ENCODE assay signal across 9 mouse cellular contexts in the genomic region with DNA sequence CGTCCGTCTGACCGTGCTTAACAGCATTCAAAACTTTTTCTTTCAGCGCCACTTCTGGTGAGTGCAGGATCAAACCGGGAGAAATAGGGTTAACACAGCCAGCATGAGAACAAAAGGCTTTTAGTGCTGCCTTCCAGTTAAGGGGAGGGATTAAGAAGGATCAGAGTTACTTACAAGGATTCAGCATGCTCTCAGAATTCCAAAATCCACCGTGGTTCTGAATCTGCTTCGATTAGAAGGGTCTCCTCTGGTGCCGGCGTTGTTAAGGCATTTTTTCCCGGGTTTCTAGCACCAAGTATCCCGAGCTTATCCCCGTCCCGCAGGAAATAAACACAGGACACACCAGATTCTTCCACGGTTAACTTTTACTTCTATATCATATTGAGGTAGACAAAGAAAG. TPM values are rescaled to one million over a fixed set of nuclear protein-coding genes. Genes with fewer than 3 reads are reported as not detected.
DNase-seq lines count a peak whose midpoint lies in the region; ATAC-seq and TF ChIP-seq lines count a peak whose summit lies in the region.
"Not testable (repeated sequence)": the region's sequence is repeated elsewhere in the genome, so short reads cannot be mapped to it uniquely, and the experiment has no call there.
"Had no signal": no experiment of that assay in that cellular context is flagged by ENCODE, and none has a peak within 500 bp of the region (broad histone marks: within the 10 kb centered on the region; RNA-seq: fewer than 3 reads in every experiment).

No protein-coding gene starts in this region.

- H3K4me2 ChIP-seq in heart, embryonic 13.5 days, result peak overlapping the region; percentile 67
- peak overlapping the region; percentile 59 for H3K4me2 ChIP-seq in intestine, embryonic 15.5 days (replicated peaks)
- H3K4me2 ChIP-seq in liver, embryonic 11.5 days, result peak overlapping the region; percentile 60
- peak overlapping the region; percentile 53 for H3K4me2 ChIP-seq in midbrain, embryonic 13.5 days (replicated peaks)

- H3K27ac ChIP-seq in forebrain, embryonic 10.5 days, result peak overlapping the region; percentile 88
- peak overlapping the region; percentile 93 for H3K27ac ChIP-seq in heart, embryonic 13.5 days (replicated peaks)
- H3K27ac ChIP-seq in intestine, embryonic 15.5 days, result peak overlapping the region; percentile 91
- H3K27ac ChIP-seq in liver, embryonic 11.5 days (ENCODE audit: low read depth, low read length), result not testable (repeated sequence)
- H3K27ac ChIP-seq in midbrain, embryonic 13.5 days, result peak overlapping the region; percentile 65; the same call in 1 of the 2 replicates

- H3K9ac ChIP-seq in heart, embryonic 13.5 days, result peak overlapping the region; percentile 84
- H3K9ac ChIP-seq in intestine, embryonic 15.5 days, result peak overlapping the region; percentile 48; the same call in 1 of the 2 replicates
- H3K9ac ChIP-seq in liver, embryonic 11.5 days (ENCODE audit: low read depth, low read length), result peak overlapping the region; percentile 48; the same call in 1 of the 2 replicates
- 0 out of 2 replicates have a peak overlapping the region, but pooled peaks have one; percentile 51 for H3K9ac ChIP-seq in midbrain, embryonic 13.5 days (replicated peaks)

- not testable (repeated sequence) for H3K27me3 ChIP-seq in C2C12 (ENCODE audit: control insufficient read depth, insufficient read depth, insufficient read length); forebrain, embryonic 10.5 days (ENCODE audit: poor library complexity, severe bottlenecking); heart, embryonic 13.5 days (replicated peaks); intestine, embryonic 15.5 days (replicated peaks); liver, embryonic 11.5 days (replicated peaks; ENCODE audit: control insufficient read depth, insufficient read depth, low read length); midbrain, embryonic 13.5 days

- H3K36me3 ChIP-seq in C2C12 (ENCODE audit: control insufficient read depth, insufficient read depth); forebrain, embryonic 10.5 days (replicated peaks); heart, embryonic 13.5 days; intestine, embryonic 15.5 days; liver, embryonic 11.5 days (ENCODE audit: control insufficient read depth, insufficient read depth, low read length); midbrain, embryonic 13.5 days: not testable (repeated sequence)

- ATAC-seq in heart, embryonic 13.5 days (ENCODE audit: extremely low read depth, insufficient number of reproducible peaks, low FRiP score, low TSS enrichment); intestine, embryonic 15.5 days; liver, embryonic 11.5 days (replicated peaks; ENCODE audit: low FRiP score); midbrain, embryonic 13.5 days: not testable (repeated sequence)

- TF ChIP-seq CTCF in C2C12 (IDR thresholded peaks at IDR 0.05; ENCODE audit: control insufficient read depth, insufficient read depth, insufficient read length); brain, embryonic 14.5 days (IDR thresholded peaks at IDR 0.05; ENCODE audit: borderline replicate concordance, extremely low read depth, insufficient read depth, insufficient read length): not testable (repeated sequence)

- WGBS in forebrain, embryonic 10.5 days, result under 1% methylated on average over 11 of the region's 14 CpGs
- WGBS in heart, embryonic 13.5 days, result 0% methylated on average over 11 of the region's 14 CpGs
- WGBS in intestine, embryonic 15.5 days, result under 1% methylated on average over 11 of the region's 14 CpGs
- under 1% methylated on average over 11 of the region's 14 CpGs for WGBS in liver, embryonic 11.5 days
- 2% methylated on average over 11 of the region's 14 CpGs for WGBS in midbrain, embryonic 13.5 days

- DNase-seq in brain, embryonic 14.5 days (ENCODE audit: low read depth), result peak; percentile 83
- DNase-seq in forebrain, embryonic 10.5 days (ENCODE audit: extremely low spot score, low spot score), result peak; percentile 29
- not testable (repeated sequence) for DNase-seq in liver, embryonic 11.5 days (ENCODE audit: low spot score)
- peak; percentile 70 for DNase-seq in retina, postnatal 1 day

- H3K4me1 ChIP-seq in forebrain, embryonic 10.5 days; heart, embryonic 13.5 days; intestine, embryonic 15.5 days (replicated peaks); liver, embryonic 11.5 days (replicated peaks; ENCODE audit: control insufficient read depth, insufficient read depth, low read length); midbrain, embryonic 13.5 days (replicated peaks): not testable (repeated sequence)

- TF ChIP-seq POLR2A in brain, embryonic 14.5 days (IDR thresholded peaks at IDR 0.05; ENCODE audit: borderline replicate concordance, extremely low read depth, insufficient read depth, insufficient read length, poor library complexity, severe bottlenecking), result not testable (repeated sequence)

- H3K9me3 ChIP-seq in forebrain, embryonic 10.5 days; heart, embryonic 13.5 days; intestine, embryonic 15.5 days; liver, embryonic 11.5 days (ENCODE audit: control insufficient read depth, low read length); midbrain, embryonic 13.5 days: not testable (repeated sequence)

- not testable (repeated sequence) for H3ac ChIP-seq in C2C12 (ENCODE audit: control insufficient read depth, insufficient read length, low read depth)

- H3K79me2 ChIP-seq in C2C12 (ENCODE audit: control insufficient read depth, insufficient read depth), result not testable (repeated sequence)

- peak overlapping the region; percentile 18 for H3K4me3 ChIP-seq in C2C12 (ENCODE audit: insufficient read depth, poor library complexity, severe bottlenecking)
- H3K4me3 ChIP-seq in forebrain, embryonic 10.5 days, result peak overlapping the region; percentile 50
- H3K4me3 ChIP-seq in heart, embryonic 13.5 days, result peak overlapping the region; percentile 57
- H3K4me3 ChIP-seq in intestine, embryonic 15.5 days (replicated peaks), result peak overlapping the region; percentile 43
- H3K4me3 ChIP-seq in liver, embryonic 11.5 days (ENCODE audit: low read depth, low read length), result peak overlapping the region; percentile 39
- H3K4me3 ChIP-seq in midbrain, embryonic 13.5 days (replicated peaks), result peak overlapping the region; percentile 41

- not testable (repeated sequence) for H3K79me3 ChIP-seq in C2C12 (ENCODE audit: low read depth)

RNA-seq across cellular contexts. Expression of gene Mrgprb5, which starts 37.0 kb away (rescaled TPM):
- polyA plus RNA-seq in C2C12 (2012; fragmentation: generic; extraction: Trizol), result not detected
- not detected in 2 replicates for polyA plus RNA-seq in brain, embryonic 14.5 days (2012; rRNA removed)
- not detected in 2 replicates for polyA plus RNA-seq in forebrain, embryonic 10.5 days (2016; fragmentation: Nextera tagmentation; extraction: Ambion mirVana)
- polyA plus RNA-seq in heart, embryonic 13.5 days (2015; fragmentation: Nextera tagmentation; extraction: Ambion mirVana), result not detected in 2 replicates
- not detected in 2 replicates for polyA plus RNA-seq in intestine, embryonic 15.5 days (2015; fragmentation: Nextera tagmentation; extraction: Ambion mirVana)
- polyA plus RNA-seq in liver, embryonic 11.5 days (2014; fragmentation: Nextera tagmentation; extraction: Ambion mirVana), result not detected in 2 replicates
- not detected in 2 replicates for polyA plus RNA-seq in midbrain, embryonic 13.5 days (2015; fragmentation: Nextera tagmentation; extraction: Ambion mirVana)
- polyA plus RNA-seq: large intestine, adult 2 months had no signal
